Mouse (Mus musculus) embryo, embryonic 9.5 days (tissue): ENCODE measurements around the gene Cnga4.
"Not testable (repeated sequence)": the region's sequence is repeated elsewhere in the genome, so short reads cannot be mapped to it uniquely, and the experiment has no call there.

Source experiments
- DNase-seq: peaks from one replicate; pipeline ENCODE4 v3.0.0-alpha.2; 2017; ENCODE audit errors: extremely low spot score

Gene Cnga4

DNA sequence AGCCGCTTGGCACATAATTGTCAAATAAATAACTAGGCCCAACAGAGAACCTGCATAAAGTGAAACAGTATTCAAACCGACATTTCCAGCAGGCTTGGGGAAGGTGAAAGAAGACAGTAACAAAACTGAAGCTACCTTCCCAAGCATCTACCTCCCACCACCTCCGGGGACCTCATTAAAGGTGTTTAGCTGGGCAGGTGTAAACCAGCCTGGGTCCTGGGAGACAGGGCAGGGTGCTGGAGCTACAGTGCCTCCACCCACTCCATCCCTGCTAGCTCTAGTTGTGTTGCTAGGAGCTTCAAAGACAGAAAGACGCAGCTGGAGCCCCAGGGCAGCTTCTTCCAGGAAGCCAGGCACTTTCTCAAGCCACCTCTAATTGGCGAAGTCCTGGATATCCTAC, at the start of gene Cnga4:
TSS of gene Cnga4 (plus strand) at position 301 of the 400 bp plus-strand sequence.
- no peak for DNase-seq

- not testable (repeated sequence) for DNase-seq
These were observed 48.3 kb upstream of the Cnga4 start for GRCm38 (mm10) chr7:105356064-105356463.

DNA sequence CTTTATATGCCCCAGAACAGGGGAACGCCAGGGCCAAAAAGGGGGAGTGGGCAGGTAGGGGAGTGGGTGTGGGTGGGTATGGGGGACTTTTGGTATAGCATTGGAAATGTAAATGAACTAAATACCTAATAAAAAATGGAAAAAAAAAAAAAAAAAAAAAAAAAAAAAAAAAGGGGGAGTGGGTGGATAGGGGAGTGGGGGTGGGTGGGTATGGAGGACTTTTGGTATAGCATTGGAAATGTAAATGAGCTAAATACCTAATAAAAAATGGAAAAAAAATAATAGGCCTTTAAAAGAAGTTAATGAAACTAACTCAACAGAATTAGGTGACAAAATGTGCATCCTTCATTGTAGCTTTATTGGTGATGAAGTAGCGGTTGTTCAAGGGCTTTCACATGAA, 47.9 kb upstream of the Cnga4 start:
- not testable (repeated sequence) for DNase-seq

DNA sequence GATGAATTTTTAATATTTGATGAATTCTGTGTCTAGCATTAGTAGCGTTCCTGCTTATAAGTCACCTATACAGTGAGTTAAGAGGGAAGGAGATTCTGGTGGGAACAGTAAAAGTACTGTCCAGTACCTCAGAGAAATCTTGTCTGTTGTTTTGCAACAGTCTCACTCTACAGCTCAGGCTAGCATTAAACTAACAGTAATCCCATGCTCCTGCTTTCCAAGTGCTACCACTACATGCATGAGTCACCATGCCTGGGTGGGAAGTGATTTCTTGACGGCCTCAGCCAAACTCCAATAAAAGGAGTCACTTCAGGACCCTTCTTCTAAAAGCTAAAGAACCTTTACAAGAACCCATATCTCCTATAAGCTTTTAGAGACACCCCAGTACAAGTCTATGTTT, 42.7 kb upstream of the Cnga4 start:
- DNase-seq, result no peak

DNA sequence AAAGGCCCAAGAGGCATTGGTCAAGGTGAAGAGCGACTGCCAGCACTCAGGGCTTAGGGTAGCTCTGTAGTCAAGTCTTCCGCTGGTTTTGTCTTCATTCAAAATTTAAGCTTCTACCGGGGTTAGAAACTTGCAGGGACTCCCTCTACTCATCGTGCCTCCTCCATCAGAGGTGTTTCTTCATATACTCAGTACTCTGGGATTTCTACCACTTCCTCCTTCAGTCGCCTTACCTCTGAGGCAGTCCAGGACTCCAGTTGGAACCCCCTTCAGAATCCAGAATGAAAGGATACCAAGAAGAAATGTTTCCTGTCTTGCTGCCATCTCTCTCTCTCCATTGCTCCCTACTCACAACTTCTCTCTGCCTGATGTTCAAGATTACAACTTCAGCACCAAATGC, 37.1 kb upstream of the Cnga4 start:
- DNase-seq, result no peak

DNA sequence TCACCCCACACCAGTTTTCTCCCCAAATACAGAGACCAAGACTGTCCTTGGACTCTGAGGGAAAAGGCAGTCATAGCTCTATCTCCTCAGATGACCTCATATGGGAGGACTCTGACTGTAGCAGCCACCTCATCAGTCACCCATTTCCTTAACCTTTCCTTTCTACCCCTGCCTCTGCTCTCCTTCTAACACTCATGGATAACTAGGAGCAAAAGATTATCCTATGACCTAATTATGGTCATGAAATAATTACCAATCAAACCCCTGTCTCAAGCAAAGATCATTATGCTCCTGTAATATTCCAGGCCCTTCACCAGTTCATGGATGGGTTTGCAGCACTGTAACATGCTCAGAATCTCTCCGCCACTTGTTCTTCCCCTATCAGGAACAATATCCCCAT, 36.4 kb upstream of the Cnga4 start, which contains the start of gene Olfr692:
TSS of gene Olfr692 (plus strand) at position 301 of the 400 bp plus-strand sequence.
- DNase-seq, result no peak

DNA sequence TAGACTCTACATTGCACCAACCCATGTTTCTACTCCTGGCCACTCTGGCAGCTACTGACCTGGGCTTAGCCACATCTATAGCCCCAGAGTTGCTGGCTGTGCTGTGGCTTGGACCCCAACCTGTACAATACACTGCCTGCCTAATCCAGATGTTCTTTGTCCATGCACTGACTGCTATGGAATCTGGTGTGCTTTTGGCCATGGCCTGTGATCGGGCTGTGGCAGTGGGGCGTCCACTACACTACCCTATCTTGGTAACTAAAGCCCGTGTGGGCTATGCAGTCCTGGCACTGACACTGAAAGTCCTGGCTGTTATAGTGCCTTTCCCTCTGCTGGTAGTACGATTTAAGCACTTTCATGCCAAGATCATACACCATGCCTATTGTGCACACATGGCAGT, 35.8 kb upstream of the Cnga4 start:
- no peak for DNase-seq

GRCm38 (mm10) chr7:105372912-105373311, 31.5 kb upstream of the Cnga4 start:
- DNase-seq, result no peak

DNA sequence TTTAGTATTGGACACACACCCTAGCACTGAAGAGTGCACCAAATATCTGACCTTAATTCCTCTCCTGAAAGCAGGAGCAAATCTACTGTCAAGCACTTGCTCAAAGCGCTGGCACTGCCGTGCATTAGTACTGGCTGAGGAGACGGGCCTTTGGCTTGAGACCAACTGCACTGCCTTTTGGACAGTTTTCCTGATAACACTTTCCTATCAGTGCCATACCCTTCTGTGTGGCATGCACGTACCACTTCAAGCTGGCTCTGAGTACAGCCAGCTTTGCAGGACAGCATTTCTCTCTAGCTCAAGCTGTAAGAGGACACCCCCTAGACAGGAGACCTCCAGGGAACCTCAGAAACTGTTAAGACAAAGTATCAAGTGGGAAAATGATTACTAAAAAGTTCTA, 30.9 kb upstream of the Cnga4 start:
- DNase-seq, result no peak

GRCm38 (mm10) chr7:105373976-105374375, 30.4 kb upstream of the Cnga4 start:
- no peak for DNase-seq

GRCm38 (mm10) chr7:105374866-105375265, 29.5 kb upstream of the Cnga4 start, which contains the start of gene Gm5901:
Gene Gm5901, plus strand, starts transcription at chr7:105375038.
- no peak for DNase-seq

DNA sequence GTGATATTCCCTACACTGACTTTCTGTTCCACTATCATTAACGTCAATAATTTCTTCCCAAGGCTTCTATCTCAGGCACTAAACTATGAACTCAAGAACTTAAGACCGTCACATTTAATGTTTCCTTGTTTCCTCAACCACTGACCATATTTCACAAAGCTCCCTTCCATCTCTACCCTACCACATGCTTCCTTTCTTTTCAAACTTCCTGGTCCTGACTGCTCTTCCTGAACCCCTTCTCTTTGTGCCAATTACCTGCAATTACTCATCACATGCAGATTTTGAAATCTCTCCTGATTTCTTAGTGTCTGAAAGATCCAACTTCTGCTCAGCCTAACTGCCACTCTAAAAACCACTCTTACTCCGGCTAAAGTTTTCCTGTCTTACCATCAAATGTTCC, 24.0 kb upstream of the Cnga4 start:
- no peak for DNase-seq

DNA sequence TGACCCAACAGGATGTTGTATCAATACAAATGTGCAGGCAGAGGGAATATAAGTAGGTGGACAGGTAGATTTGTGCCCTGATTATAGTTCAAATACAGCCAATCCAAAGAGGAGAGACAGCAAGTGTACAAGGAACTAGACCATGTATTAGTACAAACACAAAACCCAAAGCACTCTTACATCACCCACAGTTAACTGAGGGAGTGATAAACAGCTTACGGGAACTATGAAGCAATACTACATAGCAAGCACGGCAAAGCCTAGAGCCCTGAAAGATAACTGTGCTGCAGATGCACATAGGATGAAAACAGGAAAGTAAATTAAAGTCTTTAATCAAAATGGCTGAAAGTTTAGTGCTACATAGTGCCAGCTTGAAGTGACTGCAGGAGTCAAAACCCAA, 16.7 kb upstream of the Cnga4 start:
- no peak for DNase-seq

DNA sequence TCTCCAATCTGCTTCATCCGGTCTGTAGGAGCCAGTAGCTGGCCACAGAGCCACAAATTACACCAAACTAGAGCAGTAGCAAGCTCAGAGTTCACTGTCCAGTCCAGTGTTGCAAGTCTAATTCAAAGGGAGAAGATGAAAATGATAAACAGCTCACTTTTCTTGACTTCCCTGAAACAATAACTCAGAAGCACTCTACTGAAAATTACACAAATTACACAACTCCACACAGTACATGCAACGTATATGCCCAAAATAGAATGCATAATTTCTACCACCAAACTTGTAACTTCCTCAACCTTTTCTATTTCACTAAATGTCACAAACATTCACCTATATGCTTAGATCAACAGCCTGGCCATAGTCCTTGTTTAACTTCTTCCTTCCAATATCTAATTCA, 14.1 kb upstream of the Cnga4 start:
- no peak for DNase-seq

GRCm38 (mm10) chr7:105394606-105395005, 9.8 kb upstream of the Cnga4 start:
- no peak for DNase-seq

GRCm38 (mm10) chr7:105395131-105395820, 9.1 kb upstream of the Cnga4 start:
- no peak for DNase-seq

DNA sequence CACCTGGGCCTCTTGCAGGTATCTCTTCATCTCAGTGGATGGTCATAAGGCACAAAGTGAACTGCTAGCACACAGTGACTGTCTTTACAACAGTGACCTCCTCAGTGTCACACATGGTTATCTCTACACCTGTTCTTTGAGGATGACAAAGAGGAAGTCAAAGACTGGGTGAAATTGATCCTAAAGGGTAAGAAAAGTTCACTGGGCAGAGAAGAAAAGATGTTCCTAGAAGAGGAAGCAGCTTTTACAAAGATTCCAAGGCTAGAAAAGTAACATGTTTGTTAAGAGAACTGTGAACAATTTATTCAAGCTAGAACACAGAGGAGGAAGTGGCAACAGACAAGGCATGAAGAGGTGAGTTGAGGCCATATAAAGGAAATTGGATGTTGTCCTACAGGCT, 8.2 kb upstream of the Cnga4 start:
- DNase-seq, result no peak

GRCm38 (mm10) chr7:105399058-105399934, 5.1 kb upstream of the Cnga4 start:
- no peak for DNase-seq

GRCm38 (mm10) chr7:105399935-105400624, 4.3 kb upstream of the Cnga4 start, which contains the start of gene Fam160a2:
Gene Fam160a2, minus strand, starts transcription at chr7:105400054.
- peak; percentile 100 for DNase-seq

- no peak for DNase-seq
These were observed 2.0 kb downstream of the Cnga4 start for GRCm38 (mm10) chr7:105406322-105406721.

GRCm38 (mm10) chr7:105411874-105412632, 7.7 kb downstream of the Cnga4 start:
- peak; percentile 66 for DNase-seq
